In the genomic region with DNA sequence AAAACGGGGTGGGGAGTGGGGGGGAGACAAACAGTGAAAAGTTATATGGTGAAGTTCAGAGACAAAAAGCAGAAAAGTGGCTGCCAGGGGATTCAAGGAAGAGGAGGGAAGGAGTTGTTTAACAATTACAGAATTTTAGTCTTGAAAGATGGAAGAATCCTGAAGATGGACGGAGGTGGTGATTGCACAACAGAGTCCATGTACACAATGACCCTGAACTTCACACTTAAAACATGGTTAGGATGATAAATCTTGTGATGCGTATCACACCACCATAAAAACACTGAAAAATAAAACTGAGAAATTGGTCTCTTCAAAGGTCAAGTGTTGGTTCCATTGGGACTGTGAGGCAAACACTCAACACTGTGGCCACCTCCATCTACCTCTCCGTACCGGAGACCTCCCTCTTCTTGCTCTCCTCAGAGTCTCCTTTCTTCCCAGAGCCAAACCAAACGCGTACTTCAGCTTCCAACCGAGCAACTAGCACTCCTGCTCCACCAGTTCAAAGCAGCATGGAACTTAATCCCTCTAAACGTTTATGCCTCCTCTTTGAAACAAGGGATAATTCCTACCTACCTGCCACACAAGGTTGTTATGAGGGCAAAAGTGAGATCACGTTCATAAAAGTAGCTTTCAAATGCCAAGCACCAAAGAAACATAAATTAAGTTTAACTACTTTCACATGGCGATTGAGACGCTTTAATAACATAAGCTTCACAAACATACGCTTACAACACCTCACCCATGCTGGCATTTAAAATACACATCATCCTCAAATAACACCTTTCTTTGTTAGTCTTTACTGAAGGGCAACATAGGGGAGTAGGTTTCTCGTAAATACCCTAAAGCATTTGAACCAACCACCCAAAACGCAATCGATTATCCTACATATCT, we compare ENCODE assay signal across 8 mouse cellular contexts. TPM values are rescaled to one million over a fixed set of nuclear protein-coding genes. Genes with fewer than 3 reads are reported as not detected.
DNase-seq lines count a peak whose midpoint lies in the region; ATAC-seq and TF ChIP-seq lines count a peak whose summit lies in the region.

No protein-coding gene starts in this region.

- H3K27ac ChIP-seq in heart, embryonic 10.5 days = peak overlapping the region; percentile 99
- no peak overlapping the region for H3K27ac ChIP-seq in forebrain, embryonic 13.5 days
- no peak overlapping the region for H3K27ac ChIP-seq in liver, embryonic 14.5 days

- H3K79me2 ChIP-seq in C2C12 (ENCODE audit: control insufficient read depth, insufficient read depth) = peaks cover 76% of the 10 kb centered on the region

- intact Hi-C loops in heart, postnatal 25 days (cut with DNase I) = no loop called here

- no peak for ATAC-seq in forebrain, embryonic 13.5 days
- ATAC-seq in liver, embryonic 14.5 days (ENCODE audit: insufficient read depth) = no peak
- no peak for ATAC-seq in erythroid progenitor cell, adult 5-6 weeks (replicated peaks; ENCODE audit: low FRiP score, poor library complexity, severe bottlenecking)

- no peaks in the 10 kb centered on the region for H3K9me3 ChIP-seq in heart, embryonic 10.5 days
- no peaks in the 10 kb centered on the region for H3K9me3 ChIP-seq in forebrain, embryonic 13.5 days (replicated peaks)
- no peaks in the 10 kb centered on the region for H3K9me3 ChIP-seq in liver, embryonic 14.5 days (ENCODE audit: control insufficient read depth, low read length)

- peak overlapping the region; percentile 95 for H3ac ChIP-seq in C2C12 (ENCODE audit: control insufficient read depth, insufficient read length, low read depth)

- H3K4me1 ChIP-seq in heart, embryonic 10.5 days = peaks cover 12% of the 10 kb centered on the region
- peaks cover 13% of the 10 kb centered on the region for H3K4me1 ChIP-seq in forebrain, embryonic 13.5 days
- peaks cover 16 to 17% of the 10 kb centered on the region in 2 experiments for H3K4me1 ChIP-seq in liver, embryonic 14.5 days (replicated peaks; ENCODE audit: control insufficient read depth in 2 of 2, insufficient read depth in 2 of 2, low read length in 1 of 2)

- peak overlapping the region; percentile 98 for H3K4me3 ChIP-seq in heart, embryonic 10.5 days
- H3K4me3 ChIP-seq in C2C12 (ENCODE audit: insufficient read depth, poor library complexity, severe bottlenecking) = peak overlapping the region; percentile 82
- H3K4me3 ChIP-seq in forebrain, embryonic 13.5 days = peak overlapping the region; percentile 69
- H3K4me3 ChIP-seq in liver, embryonic 14.5 days (ENCODE audit: insufficient read depth in 1 of 2, low read depth in 2 of 2, low read length in 2 of 2) = peak overlapping the region; percentile 87 to 94

- H3K27me3 ChIP-seq in heart, embryonic 10.5 days (ENCODE audit: insufficient read depth, poor library complexity, severe bottlenecking) = no peaks in the 10 kb centered on the region
- no peaks in the 10 kb centered on the region for H3K27me3 ChIP-seq in C2C12 (ENCODE audit: control insufficient read depth, insufficient read depth, insufficient read length)
- H3K27me3 ChIP-seq in forebrain, embryonic 13.5 days = no peaks in the 10 kb centered on the region
- H3K27me3 ChIP-seq in liver, embryonic 14.5 days (ENCODE audit: control insufficient read depth, insufficient read depth, low read length) = no peaks in the 10 kb centered on the region

- 35% methylated on average over 16 of the region's 16 CpGs for WGBS in heart, embryonic 10.5 days
- WGBS in forebrain, embryonic 13.5 days = 33% methylated on average over 16 of the region's 16 CpGs
- WGBS in liver, embryonic 14.5 days (ENCODE audit: insufficient replicate concordance) = 31% methylated on average over 16 of the region's 16 CpGs

- peak overlapping the region; percentile 74 for H3K4me2 ChIP-seq in forebrain, embryonic 13.5 days
- peak overlapping the region; percentile 74 for H3K4me2 ChIP-seq in liver, embryonic 14.5 days (ENCODE audit: low read depth)

- H3K9ac ChIP-seq in forebrain, embryonic 13.5 days = peak overlapping the region; percentile 95
- peak overlapping the region; percentile 80 for H3K9ac ChIP-seq in liver, embryonic 14.5 days (replicated peaks)

- TF ChIP-seq CTCF in C2C12 (IDR thresholded peaks at IDR 0.05; ENCODE audit: control insufficient read depth, insufficient read depth, insufficient read length) = no peak
- TF ChIP-seq CTCF in liver, embryonic 14.5 days (IDR thresholded peaks at IDR 0.05; ENCODE audit: low read depth) = no peak

- H3K36me3 ChIP-seq in heart, embryonic 10.5 days = no peaks in the 10 kb centered on the region
- H3K36me3 ChIP-seq in C2C12 (ENCODE audit: control insufficient read depth, insufficient read depth) = no peaks in the 10 kb centered on the region
- H3K36me3 ChIP-seq in forebrain, embryonic 13.5 days (ENCODE audit: poor library complexity, severe bottlenecking) = no peaks in the 10 kb centered on the region
- H3K36me3 ChIP-seq in liver, embryonic 14.5 days (replicated peaks; ENCODE audit: control insufficient read depth, insufficient read depth, low read depth) = no peaks in the 10 kb centered on the region

- no peak for DNase-seq in heart, embryonic 10.5 days (ENCODE audit: low spot score)
- DNase-seq in heart, postnatal 25 days (ENCODE audit: low spot score) = no peak
- no peak for DNase-seq in liver, embryonic 14.5 days (ENCODE audit: low read depth in 3 of 3, low spot score in 3 of 3)
- DNase-seq in urinary bladder, postnatal 36 days (ENCODE audit: low spot score in 2 of 2) = no peak
- no peak for DNase-seq in thymus, adult 18-20 months

- peaks cover 62% of the 10 kb centered on the region for H3K79me3 ChIP-seq in C2C12 (ENCODE audit: low read depth)

- no peak for TF ChIP-seq EP300 in liver, embryonic 14.5 days (IDR thresholded peaks at IDR 0.05; ENCODE audit: low read depth)

TF ChIP-seq in C2C12, 6 proteins besides CTCF, POLR2A, EP300 and RAD21:
- TF ChIP-seq CEBPB (IDR thresholded peaks at IDR 0.05; ENCODE audit: low read depth) (peak; percentile 52), MYOD1 (IDR thresholded peaks at IDR 0.05; ENCODE audit: control insufficient read depth, insufficient read length, low read depth) (no peak), MYOG (IDR thresholded peaks at IDR 0.05; ENCODE audit: control insufficient read depth, extremely low read depth, insufficient read length) (no peak)

RNA-seq across cellular contexts. Expression of a gene that starts 2.1 kb away (rescaled TPM):
- 25.6 and 30.4 TPM in 2 replicates for polyA plus RNA-seq in heart, embryonic 10.5 days (2016; fragmentation: Nextera tagmentation; extraction: Ambion mirVana)
- 100 to 1,000 TPM; 188 to 190 TPM for total RNA-seq in heart, postnatal 25 days (2021)
- polyA plus RNA-seq in C2C12 (2012; fragmentation: generic; extraction: Trizol) = 16.3 TPM
- polyA plus RNA-seq in forebrain, embryonic 13.5 days (2015; fragmentation: Nextera tagmentation; extraction: Ambion mirVana) = 24.7 and 27.7 TPM in 2 replicates
- polyA plus RNA-seq in liver, embryonic 14.5 days (2012; rRNA removed) = 5.5 and 9.7 TPM in 2 replicates
- 16.8 and 20.8 TPM in 2 replicates for polyA plus RNA-seq in liver, embryonic 14.5 days (2014; fragmentation: Nextera tagmentation; extraction: Ambion mirVana)
- total RNA-seq in erythroid progenitor cell, adult 5-6 weeks (2015; ENCODE audit: low replicate concordance) = 53.0 and 54.1 TPM in 2 replicates
- total RNA-seq in erythroid progenitor cell, adult 5-6 weeks (2017; ENCODE audit: low replicate concordance) = 34.0 and 34.1 TPM in 2 replicates

RNA-seq across cellular contexts. Expression of a gene that starts 33.0 kb away (rescaled TPM):
- polyA plus RNA-seq in heart, embryonic 10.5 days (2016; fragmentation: Nextera tagmentation; extraction: Ambion mirVana) = 0.28 and 0.38 TPM in 2 replicates
- not detected for total RNA-seq in heart, postnatal 25 days (2021)
- 0.01 TPM for polyA plus RNA-seq in C2C12 (2012; fragmentation: generic; extraction: Trizol)
- 0.34 and 0.55 TPM in 2 replicates for polyA plus RNA-seq in forebrain, embryonic 13.5 days (2015; fragmentation: Nextera tagmentation; extraction: Ambion mirVana)
- polyA plus RNA-seq in liver, embryonic 14.5 days (2012; rRNA removed) = 0.03 and 0.08 TPM in 2 replicates
- polyA plus RNA-seq in liver, embryonic 14.5 days (2014; fragmentation: Nextera tagmentation; extraction: Ambion mirVana) = 0.06 and 0.11 TPM in 2 replicates
- not detected in 2 replicates for total RNA-seq in erythroid progenitor cell, adult 5-6 weeks (2015; ENCODE audit: low replicate concordance)
- total RNA-seq in erythroid progenitor cell, adult 5-6 weeks (2017; ENCODE audit: low replicate concordance) = not detected in 2 replicates
